Mouse (Mus musculus) liver, adult 2 months (tissue): ENCODE measurements around the gene Mrpl52.

Experiments
- CTCF ChIP-seq: fragments of 200-500 bp; IDR thresholded peaks from 2 replicates; pipeline ENCODE4 v1.5.1; 2011; ENCODE audit warnings: low read depth, low read length, control low read depth
- POLR2A ChIP-seq: fragments of 200-500 bp; IDR thresholded peaks from 2 replicates; pipeline ENCODE4 v1.6.1; 2011; ENCODE audit warnings: low read length, control low read depth; ENCODE audit not compliant: insufficient read depth; ENCODE audit errors: extremely low read depth

- TF ChIP-seq CTCF: no peak
- TF ChIP-seq POLR2A: no peak
These were observed 36.6 kb downstream of the Mrpl52 start for GRCm38 (mm10) chr14:54463108-54463958.
